Mouse (Mus musculus): Measurements from ENCODE around the gene Enpp1. TPM values are rescaled to one million over a fixed set of nuclear protein-coding genes. Genes with fewer than 3 reads are reported as not detected.
A peak's percentile ranks its signal among the peaks of the same experiment; 100 is the strongest.

Enpp1 gene
- polyA plus RNA-seq, 1 experiment from 2014 or later: 2.2 TPM

DNA sequence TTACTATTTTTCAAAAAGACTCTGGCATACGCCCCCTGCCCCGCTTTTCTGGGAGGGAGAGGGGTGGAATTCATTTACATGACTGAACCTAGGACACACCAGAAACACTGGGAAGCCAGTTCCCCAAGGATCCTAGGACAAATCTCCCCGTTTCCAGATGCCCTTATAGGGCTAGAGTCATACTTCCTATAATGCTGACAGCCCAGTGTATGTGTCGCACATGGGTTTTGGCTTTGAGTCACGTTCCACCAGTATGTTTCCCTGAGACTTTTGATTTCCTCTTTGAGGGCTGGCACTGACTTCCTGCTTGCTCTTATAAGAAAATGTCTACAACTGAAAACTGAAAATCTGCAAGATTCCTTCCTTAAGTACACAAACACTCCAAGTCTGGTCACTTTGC is 120.2 kb downstream of the Enpp1 start:
- Histone ChIP-seq H3K9me3 (no peaks in the 10 kb centered on the region), H3K27me3 (peaks cover 10% of the 10 kb centered on the region; the same call in 1 of the 2 replicates), H3K36me3 (no peaks in the 10 kb centered on the region), H3K4me3 (no peak overlapping the region), H3K9ac (replicated peaks) (no peak overlapping the region), H3K4me2 (replicated peaks) (no peak overlapping the region), H3K27ac (replicated peaks) (no peak overlapping the region), H3K4me1 (peaks cover 13% of the 10 kb centered on the region)
- ATAC-seq (ENCODE audit: low FRiP score, low read depth): no peak
- WGBS: 70% methylated on average over 5 of the region's 5 CpGs

- Histone ChIP-seq H3K9me3 (no peaks in the 10 kb centered on the region), H3K9ac (replicated peaks) (no peak overlapping the region), H3K27me3 (peaks cover 4% of the 10 kb centered on the region; the same call in 1 of the 2 replicates), H3K36me3 (no peaks in the 10 kb centered on the region), H3K4me3 (no peak overlapping the region), H3K4me2 (replicated peaks) (no peak overlapping the region), H3K27ac (replicated peaks) (no peak overlapping the region), H3K4me1 (peaks cover 7% of the 10 kb centered on the region)
- peak; percentile 55 for ATAC-seq (ENCODE audit: low FRiP score, low read depth)
- 12% methylated on average over 4 of the region's 4 CpGs for WGBS
Observed at GRCm38 (mm10) chr10:24591136-24591535, 120.8 kb downstream of the Enpp1 start.

DNA sequence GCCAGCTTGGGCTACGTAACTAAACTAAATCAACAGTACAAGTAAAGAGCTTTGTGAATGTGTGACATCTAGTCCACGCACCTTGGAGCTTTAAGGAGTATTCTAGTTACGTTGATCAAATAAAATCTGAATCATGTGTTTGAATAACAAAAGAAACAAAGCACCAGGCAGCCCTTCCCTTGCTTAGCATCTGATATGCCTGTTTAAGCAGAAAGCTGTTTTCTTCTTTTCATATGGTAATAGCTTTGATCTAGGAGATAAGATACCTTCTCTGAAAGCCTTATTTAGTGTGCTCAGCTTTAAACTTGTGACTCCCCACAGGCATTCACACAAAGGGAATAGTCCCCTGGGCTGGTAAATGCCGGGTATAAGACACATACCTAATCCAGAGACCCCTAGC is 121.4 kb downstream of the Enpp1 start:
- ATAC-seq (ENCODE audit: low FRiP score, low read depth): no peak
- Histone ChIP-seq H3K27ac (replicated peaks) (no peak overlapping the region), H3K9ac (replicated peaks) (no peak overlapping the region), H3K4me2 (replicated peaks) (no peak overlapping the region), H3K4me3 (no peak overlapping the region), H3K9me3 (no peaks in the 10 kb centered on the region), H3K4me1 (peaks cover 4% of the 10 kb centered on the region; the same call in 1 of the 2 replicates), H3K27me3 (no peaks in the 10 kb centered on the region), H3K36me3 (no peaks in the 10 kb centered on the region)
- WGBS: 27% methylated on average over 4 of the region's 4 CpGs

DNA sequence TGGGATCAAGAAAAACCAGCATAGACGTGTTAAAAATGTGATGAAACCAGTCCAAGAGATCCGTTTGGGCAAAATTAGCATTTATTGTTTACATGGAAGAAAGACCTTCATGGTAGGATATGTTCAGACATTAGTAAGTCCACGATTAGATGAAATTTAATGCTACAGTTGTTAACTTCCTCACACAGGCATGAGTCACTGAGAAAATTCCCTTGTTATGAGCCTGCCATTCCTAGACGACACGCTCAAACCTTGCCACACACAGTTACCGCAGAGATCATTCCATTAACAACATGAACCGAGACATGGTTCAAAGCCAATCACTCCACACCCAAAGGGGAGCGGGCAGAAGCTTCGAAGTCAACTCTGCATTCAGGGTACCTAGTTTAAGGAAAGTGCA is 122.7 kb downstream of the Enpp1 start:
- Histone ChIP-seq H3K4me2 (replicated peaks) (no peak overlapping the region), H3K9ac (replicated peaks) (no peak overlapping the region), H3K36me3 (no peaks in the 10 kb centered on the region), H3K27me3 (no peaks in the 10 kb centered on the region), H3K4me1 (peaks cover 4% of the 10 kb centered on the region; the same call in 1 of the 2 replicates), H3K27ac (replicated peaks) (no peak overlapping the region), H3K4me3 (no peak overlapping the region), H3K9me3 (no peaks in the 10 kb centered on the region)
- ATAC-seq (ENCODE audit: low FRiP score, low read depth): no peak
- 95% methylated on average over 9 of the region's 9 CpGs for WGBS

DNA sequence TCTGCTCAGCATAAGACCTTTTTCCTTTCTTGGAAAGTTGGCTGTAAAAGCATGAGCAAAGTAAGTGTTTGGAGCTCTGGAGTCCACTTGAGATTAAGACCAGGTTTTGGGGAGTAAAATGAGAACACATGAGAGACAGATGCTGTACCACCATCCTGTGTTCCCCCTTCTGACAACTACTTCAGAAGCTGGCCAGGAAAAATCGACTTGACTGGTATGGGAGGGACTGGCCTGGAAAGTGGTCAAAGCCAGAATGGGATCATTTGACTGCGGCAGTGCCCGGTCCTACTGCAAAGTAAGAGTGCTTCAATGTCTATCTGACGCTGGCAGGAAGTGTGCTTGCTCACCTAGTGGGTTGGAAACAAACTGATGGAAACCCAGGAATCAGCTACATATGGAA is 123.1 kb downstream of the Enpp1 start:
- Histone ChIP-seq H3K27me3 (no peaks in the 10 kb centered on the region), H3K4me3 (no peak overlapping the region), H3K4me1 (peaks cover 4% of the 10 kb centered on the region; the same call in 1 of the 2 replicates), H3K27ac (replicated peaks) (no peak overlapping the region), H3K4me2 (replicated peaks) (no peak overlapping the region), H3K9me3 (no peaks in the 10 kb centered on the region), H3K36me3 (no peaks in the 10 kb centered on the region), H3K9ac (replicated peaks) (no peak overlapping the region)
- ATAC-seq (ENCODE audit: low FRiP score, low read depth): no peak
- WGBS: 87% methylated on average over 4 of the region's 4 CpGs

Other genes with a start within 250 kb of the Enpp1 start
- 4.9 and 6.2 TPM in 2 replicates for gene Ccn2, start 116.7 kb downstream of the Enpp1 start, polyA plus RNA-seq (2016; fragmentation: Nextera tagmentation; extraction: Ambion mirVana)
- gene Enpp3, start 130.7 kb upstream of the Enpp1 start, polyA plus RNA-seq (2016; fragmentation: Nextera tagmentation; extraction: Ambion mirVana): 5.2 and 9.4 TPM in 2 replicates
- 33.1 and 34.0 TPM in 2 replicates for gene Med23, start 157.8 kb upstream of the Enpp1 start, polyA plus RNA-seq (2016; fragmentation: Nextera tagmentation; extraction: Ambion mirVana)
- gene Arg1, start 215.3 kb upstream of the Enpp1 start, polyA plus RNA-seq (2016; fragmentation: Nextera tagmentation; extraction: Ambion mirVana): 1.3 and 1.7 TPM in 2 replicates

Data from midbrain, embryonic 12.5 days (tissue).